Mouse (Mus musculus) cortical plate, adult 2 months (tissue): ENCODE measurements around the gene Mrpl42.
A peak's percentile ranks its signal among the peaks of the same experiment; 100 is the strongest.

Experiments used
- CTCF ChIP-seq: fragments of 200-500 bp; IDR thresholded peaks from 2 replicates; pipeline ENCODE4 v1.5.1; 2011; ENCODE audit warnings: mild to moderate bottlenecking, control low read depth, low read length; ENCODE audit not compliant: insufficient read depth; ENCODE audit errors: extremely low read depth
- POLR2A ChIP-seq: fragments of 200-500 bp; IDR thresholded peaks from 2 replicates; pipeline ENCODE4 v1.6.1; 2011; ENCODE audit warnings: mild to moderate bottlenecking, low read length, control low read depth; ENCODE audit not compliant: insufficient read depth; ENCODE audit errors: extremely low read depth

GRCm38 (mm10) chr10:95514656-95515292, 13.0 kb upstream of the Mrpl42 start, which contains the start of gene Ube2n:
- no peak for TF ChIP-seq CTCF
- peak; percentile 77; the same call in 1 of the 2 replicates for TF ChIP-seq POLR2A
